Mouse (Mus musculus) adrenal gland (tissue): Measurements from ENCODE around the gene Olfr1101.

Experiments
- intact Hi-C: fragments of 180-260 bp; cut with DNase I; formaldehyde crosslinking; loops from one replicate; pipeline ENCODE4 v1.15.1; 2025
- long read RNA-seq, 2 experiments: library from polyadenylated mRNA; unstranded; transcript quantifications; one replicate each; pipeline ENCODE4 v2.0.0; 2020; ENCODE audit warnings: borderline replicate concordance in 1 of 2; ENCODE audit not compliant: insufficient replicate concordance in 1 of 2

Gene Olfr1101
- long read RNA-seq, experiment 1, result 0 reads
- long read RNA-seq, experiment 2, result 0 reads

- intact Hi-C loops, result no loop called here
Observed at GRCm38 (mm10) chr2:86991121-86991520, at the start of gene Olfr1101. Olfr1101 (minus strand) TSS chr2:86991221.

- intact Hi-C loops, result no loop called here
Observed at GRCm38 (mm10) chr2:87036431-87036830, 45.4 kb upstream of the Olfr1101 start, which contains the start of gene Olfr1105. Olfr1105 (minus strand) TSS chr2:87036531.

GRCm38 (mm10) chr2:87026980-87027379, 36.0 kb upstream of the Olfr1101 start, which contains the start of gene Olfr1104:
Olfr1104 (minus strand) TSS chr2:87027080.
- intact Hi-C loops, result no loop called here

GRCm38 (mm10) chr2:86998098-86998497, 7.1 kb upstream of the Olfr1101 start, which contains the start of gene Olfr1102:
Olfr1102 (plus strand) TSS chr2:86998398.
- intact Hi-C loops, result no loop called here

GRCm38 (mm10) chr2:86979854-86980253, 11.2 kb downstream of the Olfr1101 start, which contains the start of gene Olfr1100:
Olfr1100 (minus strand) TSS chr2:86979954.
- intact Hi-C loops, result no loop called here

GRCm38 (mm10) chr2:86960593-86960992, 30.4 kb downstream of the Olfr1101 start, which contains the start of gene Olfr1099:
Olfr1099 (minus strand) TSS chr2:86960693.
- intact Hi-C loops, result no loop called here
